Mouse (Mus musculus): ENCODE data around the gene Misp. TPM values are rescaled to one million over a fixed set of nuclear protein-coding genes. Genes with fewer than 3 reads are reported as not detected.

The Misp gene
- polyA plus RNA-seq, 1 experiment from 2014 or later = 0.85 TPM

- H3K9ac ChIP-seq (replicated peaks) = no peak overlapping the region
- no peak for ATAC-seq
These were observed 12.0 kb downstream of the Misp start for GRCm38 (mm10) chr10:79832786-79833181.

DNA sequence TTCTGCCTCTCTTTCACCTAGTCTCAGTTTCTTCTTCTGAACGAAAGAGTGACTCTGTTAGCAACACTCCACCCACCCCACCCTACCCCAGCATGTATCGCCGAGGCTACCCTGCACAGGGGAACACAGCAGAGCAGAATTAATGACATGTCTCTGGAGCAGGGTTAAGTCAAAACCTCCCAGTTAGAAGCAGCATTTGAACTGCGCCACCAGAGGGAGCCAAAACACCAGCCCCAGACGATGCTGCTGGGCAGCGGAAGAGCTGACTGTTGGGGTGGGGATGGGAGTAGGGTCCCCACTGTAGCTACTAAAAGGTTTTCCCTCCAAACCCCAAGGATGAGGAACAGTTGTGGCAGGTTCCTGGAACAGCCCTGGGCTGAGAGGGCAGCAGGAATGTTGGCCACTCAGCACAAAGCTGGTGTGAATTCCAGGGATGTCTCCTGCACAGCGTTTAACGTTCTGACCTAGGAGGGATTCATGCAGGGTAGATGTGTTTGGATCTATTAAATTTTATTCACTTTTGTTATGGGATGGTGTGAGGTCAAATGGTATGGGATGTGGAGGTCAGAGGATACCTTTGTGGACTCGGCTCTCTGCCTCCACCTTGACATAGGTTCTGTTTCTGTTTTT is 14.1 kb downstream of the Misp start:
- no peaks in the 10 kb centered on the region for H3K9me3 ChIP-seq
- H3K36me3 ChIP-seq = no peaks in the 10 kb centered on the region
- H3K4me2 ChIP-seq (replicated peaks) = no peak overlapping the region
- no peak overlapping the region for H3K4me3 ChIP-seq (replicated peaks)
- no peak overlapping the region for H3K9ac ChIP-seq (replicated peaks)
- 29% methylated on average over 9 of the region's 9 CpGs for WGBS
- H3K27ac ChIP-seq = no peak overlapping the region
- peak; percentile 76 for ATAC-seq
- no peaks in the 10 kb centered on the region for H3K4me1 ChIP-seq (replicated peaks)
- no peaks in the 10 kb centered on the region for H3K27me3 ChIP-seq

More at GRCm38 (mm10) chr10:79832786-79833181, 12.0 kb downstream of the Misp start:
- H3K4me1 ChIP-seq (replicated peaks) = no peaks in the 10 kb centered on the region
- no peaks in the 10 kb centered on the region for H3K36me3 ChIP-seq
- H3K4me2 ChIP-seq (replicated peaks) = no peak overlapping the region
- H3K9me3 ChIP-seq = no peaks in the 10 kb centered on the region
- H3K4me3 ChIP-seq (replicated peaks) = no peak overlapping the region
- no peaks in the 10 kb centered on the region for H3K27me3 ChIP-seq
- 76% methylated on average over 9 of the region's 9 CpGs for WGBS
- H3K27ac ChIP-seq = no peak overlapping the region

GRCm38 (mm10) chr10:79836918-79837317 is 16.1 kb downstream of the Misp start:
- Histone ChIP-seq H3K27ac (no peak overlapping the region), H3K27me3 (no peaks in the 10 kb centered on the region), H3K4me2 (replicated peaks) (no peak overlapping the region), H3K9me3 (no peaks in the 10 kb centered on the region), H3K4me3 (replicated peaks) (no peak overlapping the region), H3K4me1 (replicated peaks) (peaks cover 14% of the 10 kb centered on the region), H3K36me3 (no peaks in the 10 kb centered on the region), H3K9ac (replicated peaks) (no peak overlapping the region)
- ATAC-seq = no peak
- WGBS = 99% methylated on average over 3 of the region's 3 CpGs

- no peak overlapping the region for H3K4me2 ChIP-seq (replicated peaks)
- peaks cover 19% of the 10 kb centered on the region for H3K4me1 ChIP-seq (replicated peaks)
- no peaks in the 10 kb centered on the region for H3K36me3 ChIP-seq
- H3K9ac ChIP-seq (replicated peaks) = no peak overlapping the region
- H3K27me3 ChIP-seq = no peaks in the 10 kb centered on the region
- 71% methylated on average over 2 of the region's 2 CpGs for WGBS
- H3K4me3 ChIP-seq (replicated peaks) = no peak overlapping the region
- H3K9me3 ChIP-seq = no peaks in the 10 kb centered on the region
- no peak overlapping the region for H3K27ac ChIP-seq
- ATAC-seq = no peak
These were observed 17.4 kb downstream of the Misp start for GRCm38 (mm10) chr10:79838151-79838550.

- no peaks in the 10 kb centered on the region for H3K9me3 ChIP-seq
- H3K4me3 ChIP-seq (replicated peaks) = no peak overlapping the region
- H3K27me3 ChIP-seq = no peaks in the 10 kb centered on the region
- H3K9ac ChIP-seq (replicated peaks) = 0 out of 2 replicates have a peak overlapping the region, but pooled peaks have one; percentile 50
- H3K4me2 ChIP-seq (replicated peaks) = no peak overlapping the region
- H3K27ac ChIP-seq = 0 out of 2 replicates have a peak overlapping the region, but pooled peaks have one; percentile 52
- no peaks in the 10 kb centered on the region for H3K36me3 ChIP-seq
- 93% methylated on average over 3 of the region's 3 CpGs for WGBS
- 0 out of 2 replicates have a peak, but pooled peaks have one; percentile 6 for ATAC-seq
- H3K4me1 ChIP-seq (replicated peaks) = peaks cover 26% of the 10 kb centered on the region
These were observed 19.3 kb downstream of the Misp start for GRCm38 (mm10) chr10:79840091-79840490.

- H3K4me1 ChIP-seq (replicated peaks) = peaks cover 26% of the 10 kb centered on the region
- no peaks in the 10 kb centered on the region for H3K9me3 ChIP-seq
- 1% methylated on average over 24 of the region's 24 CpGs for WGBS
- ATAC-seq = peak; percentile 83
- no peaks in the 10 kb centered on the region for H3K36me3 ChIP-seq
- H3K27ac ChIP-seq = peak overlapping the region; percentile 52
- peak overlapping the region; percentile 50 for H3K9ac ChIP-seq (replicated peaks)
- no peaks in the 10 kb centered on the region for H3K27me3 ChIP-seq
- H3K4me3 ChIP-seq (replicated peaks) = peak overlapping the region; percentile 25
- H3K4me2 ChIP-seq (replicated peaks) = peak overlapping the region; percentile 50
These were observed 20.1 kb downstream of the Misp start for GRCm38 (mm10) chr10:79840644-79841551.

GRCm38 (mm10) chr10:79842322-79842721 is 21.5 kb downstream of the Misp start:
- Histone ChIP-seq H3K27ac (no peak overlapping the region), H3K9me3 (no peaks in the 10 kb centered on the region), H3K4me1 (replicated peaks) (peaks cover 26% of the 10 kb centered on the region), H3K4me3 (replicated peaks) (no peak overlapping the region), H3K4me2 (replicated peaks) (no peak overlapping the region), H3K27me3 (no peaks in the 10 kb centered on the region), H3K36me3 (no peaks in the 10 kb centered on the region), H3K9ac (replicated peaks) (no peak overlapping the region)
- no peak for ATAC-seq
- 77% methylated on average over 3 of the region's 3 CpGs for whole genome bisulfite sequencing

GRCm38 (mm10) chr10:79843476-79843875 is 22.7 kb downstream of the Misp start:
- Histone ChIP-seq H3K27me3 (no peaks in the 10 kb centered on the region), H3K4me2 (replicated peaks) (no peak overlapping the region), H3K36me3 (no peaks in the 10 kb centered on the region), H3K27ac (no peak overlapping the region), H3K4me3 (replicated peaks) (no peak overlapping the region), H3K4me1 (replicated peaks) (peaks cover 31% of the 10 kb centered on the region), H3K9me3 (no peaks in the 10 kb centered on the region), H3K9ac (replicated peaks) (no peak overlapping the region)
- ATAC-seq = no peak
- WGBS = 71% methylated on average over 6 of the region's 6 CpGs

DNA sequence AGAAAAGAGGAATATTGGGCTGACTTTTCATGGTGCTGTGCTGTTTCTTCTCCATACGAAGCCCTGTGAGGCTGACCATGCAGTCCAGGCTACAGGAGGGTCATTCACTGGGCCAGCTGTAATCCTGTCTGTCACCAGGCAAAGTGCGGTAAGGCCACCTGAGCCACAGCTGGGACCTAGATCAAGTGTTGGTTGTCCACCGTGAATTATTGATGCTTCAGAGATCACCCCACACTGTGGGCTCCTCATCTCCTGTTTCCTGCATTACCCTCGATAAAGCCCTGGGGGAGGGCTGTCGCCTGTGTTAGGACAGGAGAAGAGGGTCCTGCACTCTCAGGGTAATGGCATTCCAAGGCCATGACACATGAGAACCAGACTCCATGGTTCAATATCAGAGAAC is 25.8 kb downstream of the Misp start:
- Histone ChIP-seq H3K4me2 (replicated peaks) (no peak overlapping the region), H3K36me3 (no peaks in the 10 kb centered on the region), H3K9ac (replicated peaks) (no peak overlapping the region), H3K27me3 (no peaks in the 10 kb centered on the region), H3K9me3 (no peaks in the 10 kb centered on the region), H3K4me3 (replicated peaks) (no peak overlapping the region), H3K27ac (no peak overlapping the region), H3K4me1 (replicated peaks) (peaks cover 23% of the 10 kb centered on the region)
- 75% methylated on average over 5 of the region's 5 CpGs for whole genome bisulfite sequencing
- no peak for ATAC-seq

- H3K36me3 ChIP-seq = no peaks in the 10 kb centered on the region
- WGBS = 94% methylated on average over 8 of the region's 8 CpGs
These were observed 29.3 kb downstream of the Misp start for GRCm38 (mm10) chr10:79849941-79850628.

DNA sequence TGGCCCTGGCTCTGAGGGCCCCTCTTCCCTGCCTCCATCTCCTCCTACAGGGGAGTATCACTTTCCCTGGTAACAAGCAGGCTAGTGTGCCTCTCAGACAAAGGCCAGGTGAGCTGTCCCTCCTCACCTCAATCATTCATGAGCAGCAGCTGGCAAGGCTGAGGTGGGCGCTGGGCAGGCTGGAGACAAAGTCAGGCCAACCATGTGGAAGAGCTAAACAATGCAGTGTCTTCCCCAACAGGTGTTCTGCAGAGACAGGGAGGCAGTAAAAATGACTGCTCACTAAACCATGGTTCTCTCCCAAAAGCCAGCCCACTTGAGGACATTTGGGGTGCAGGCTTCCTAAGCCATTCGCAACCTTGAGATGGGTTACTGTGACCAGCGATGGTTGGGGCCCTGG is 30.9 kb downstream of the Misp start:
- Histone ChIP-seq H3K27ac (peak overlapping the region; percentile 99), H3K27me3 (no peaks in the 10 kb centered on the region), H3K9me3 (no peaks in the 10 kb centered on the region), H3K4me1 (replicated peaks) (peaks cover 48% of the 10 kb centered on the region), H3K9ac (replicated peaks) (peak overlapping the region; percentile 82), H3K36me3 (0 out of 2 replicates have a peak, but pooled peaks cover 4% of the 10 kb centered on the region), H3K4me3 (replicated peaks) (no peak overlapping the region), H3K4me2 (replicated peaks) (peak overlapping the region; percentile 77)
- ATAC-seq = no peak
- WGBS = 84% methylated on average over 3 of the region's 3 CpGs

More at GRCm38 (mm10) chr10:79849941-79850628, 29.3 kb downstream of the Misp start:
- Histone ChIP-seq H3K9me3 (no peaks in the 10 kb centered on the region), H3K27ac (0 out of 2 replicates have a peak overlapping the region, but pooled peaks have one; percentile 14), H3K9ac (replicated peaks) (0 out of 2 replicates have a peak overlapping the region, but pooled peaks have one; percentile 6), H3K27me3 (no peaks in the 10 kb centered on the region), H3K4me1 (replicated peaks) (peaks cover 34% of the 10 kb centered on the region), H3K4me2 (replicated peaks) (no peak overlapping the region), H3K4me3 (replicated peaks) (no peak overlapping the region)
- no peak for ATAC-seq

Data from midbrain, embryonic 13.5 days (tissue).